ENCODE assay signal across 19 mouse cellular contexts in the genomic region with DNA sequence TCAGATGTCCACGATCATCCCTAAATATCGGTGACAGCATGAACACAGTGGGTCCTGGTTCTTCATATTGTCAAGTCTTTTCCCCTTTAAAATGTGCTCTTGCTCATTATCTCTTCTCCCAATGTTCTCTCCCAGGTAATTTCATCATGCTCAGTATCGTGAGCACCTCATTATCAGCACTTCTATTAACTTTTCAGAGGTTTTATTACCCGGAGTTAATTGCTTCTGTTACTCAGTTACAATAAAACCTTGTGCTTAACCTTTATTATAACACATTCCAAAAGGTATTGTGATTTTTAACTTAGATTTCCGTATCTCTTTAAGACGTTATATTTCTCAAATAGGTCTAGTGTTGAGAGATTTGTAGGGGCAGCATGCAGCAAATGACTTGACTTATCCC.
"Had no signal": no experiment of that assay in that cellular context is flagged by ENCODE, and none has a peak within 500 bp of the region (broad histone marks: within the 10 kb centered on the region; RNA-seq: fewer than 3 reads in every experiment).

No protein-coding gene starts in this region.

- H3K27me3 ChIP-seq: liver, embryonic 15.5 days; lung, embryonic 15.5 days; megakaryocyte, embryonic 14.5 days; midbrain, embryonic 13.5 days; neural tube, embryonic 13.5 days had no signal

- ATAC-seq: liver, postnatal 0 days; lung, postnatal 0 days; midbrain, embryonic 13.5 days; midbrain, embryonic 16.5 days had no signal

- H3K4me3 ChIP-seq: liver, embryonic 15.5 days; lung, embryonic 15.5 days; megakaryocyte, embryonic 14.5 days; midbrain, embryonic 13.5 days; neural tube, embryonic 13.5 days had no signal

- H3K36me3 ChIP-seq: liver, embryonic 15.5 days; lung, embryonic 15.5 days; midbrain, embryonic 13.5 days; neural tube, embryonic 13.5 days had no signal

- DNase-seq: liver, postnatal 0 days; lung, adult 2 months; lung, postnatal 14 days; lung, postnatal 36 days; right cerebral cortex, postnatal 14 days; right cerebral cortex, postnatal 4 days; spleen, adult 18-20 months; thymus, adult 18-20 months; thymus, postnatal 14 days; thymus, postnatal 36 days had no signal

- H3K9me3 ChIP-seq: liver, embryonic 15.5 days; lung, embryonic 15.5 days; megakaryocyte, embryonic 14.5 days; midbrain, embryonic 13.5 days; neural tube, embryonic 13.5 days had no signal

- H3K4me2 ChIP-seq: liver, embryonic 15.5 days; lung, embryonic 15.5 days; midbrain, embryonic 11.5 days; midbrain, embryonic 13.5 days; neural tube, embryonic 13.5 days had no signal

- H3K4me1 ChIP-seq: liver, embryonic 15.5 days; lung, embryonic 15.5 days; megakaryocyte, embryonic 14.5 days; midbrain, embryonic 13.5 days; neural tube, embryonic 13.5 days had no signal

- H3K27ac ChIP-seq: liver, embryonic 15.5 days; lung, embryonic 15.5 days; macrophage; midbrain, embryonic 13.5 days; neural tube, embryonic 13.5 days had no signal

- H3K9ac ChIP-seq: liver, embryonic 15.5 days; liver, postnatal 0 days; lung, embryonic 15.5 days; midbrain, embryonic 13.5 days; neural tube, embryonic 13.5 days had no signal
